In genomic region chr2:84762295-84762694, GRCm38 (mm10) we compare ENCODE assay signal across 20 mouse cellular contexts. TPM values are rescaled to one million over a fixed set of nuclear protein-coding genes. Genes with fewer than 3 reads are reported as not detected.
"Had no signal": no experiment of that assay in that cellular context is flagged by ENCODE, and none has a peak within 500 bp of the region (broad histone marks: within the 10 kb centered on the region; RNA-seq: fewer than 3 reads in every experiment).

No protein-coding gene starts in this region.

- H3K4me3 ChIP-seq: kidney, embryonic 15.5 days; limb, embryonic 10.5 days; limb, embryonic 13.5 days; liver, embryonic 13.5 days; lung, embryonic 15.5 days had no signal

- H3K4me1 ChIP-seq: kidney, embryonic 15.5 days; limb, embryonic 10.5 days; limb, embryonic 13.5 days; lung, embryonic 15.5 days had no signal

- H3K36me3 ChIP-seq: kidney, embryonic 15.5 days; limb, embryonic 13.5 days; liver, embryonic 13.5 days; lung, embryonic 15.5 days had no signal

- H3K9ac ChIP-seq: kidney, embryonic 15.5 days; limb, embryonic 13.5 days; liver, embryonic 13.5 days; lung, embryonic 15.5 days had no signal

- H3K4me2 ChIP-seq: kidney, embryonic 15.5 days; limb, embryonic 13.5 days; liver, embryonic 13.5 days; lung, embryonic 15.5 days; midbrain, embryonic 11.5 days had no signal

- H3K27ac ChIP-seq: kidney, embryonic 15.5 days; limb, embryonic 10.5 days; limb, embryonic 13.5 days; liver, embryonic 13.5 days; lung, embryonic 15.5 days had no signal

- H3K9me3 ChIP-seq: kidney, embryonic 15.5 days; limb, embryonic 10.5 days; limb, embryonic 13.5 days; liver, embryonic 13.5 days; lung, embryonic 15.5 days had no signal

- DNase-seq: kidney, adult 11 months; kidney, adult 8-10 months; kidney, postnatal 10 days; kidney, postnatal 36 days; liver, embryonic 13.5 days; lung, adult 18-20 months; lung, postnatal 10 days; lung, postnatal 36 days; midbrain, embryonic 14.5 days; right cerebral cortex, adult 18-20 months; right cerebral cortex, postnatal 14 days; right cerebral cortex, postnatal 4 days; thymus, adult 18-20 months; thymus, postnatal 36 days had no signal

- H3K27me3 ChIP-seq: kidney, embryonic 15.5 days; limb, embryonic 13.5 days; lung, embryonic 15.5 days had no signal

RNA-seq across cellular contexts. Expression of gene Serping1, which starts 12.9 kb away (rescaled TPM):
- total RNA-seq: megakaryocyte-erythroid progenitor cell, adult 5-6 weeks had no signal
